Mouse (Mus musculus) megakaryocyte, embryonic 14.5 days (primary cell): ENCODE data around the gene Cdc42bpg.

Experiments
- FLI1 ChIP-seq: IDR thresholded peaks from 2 replicates; pipeline ENCODE4 v1.6.1; 2012; ENCODE audit warnings: low read length, inconsistent platforms, mixed read lengths
- GATA1 ChIP-seq: IDR thresholded peaks from 3 replicates; pipeline ENCODE4 v1.6.1; 2012; ENCODE audit warnings: mixed read lengths, low read length, inconsistent platforms, borderline replicate concordance

DNA sequence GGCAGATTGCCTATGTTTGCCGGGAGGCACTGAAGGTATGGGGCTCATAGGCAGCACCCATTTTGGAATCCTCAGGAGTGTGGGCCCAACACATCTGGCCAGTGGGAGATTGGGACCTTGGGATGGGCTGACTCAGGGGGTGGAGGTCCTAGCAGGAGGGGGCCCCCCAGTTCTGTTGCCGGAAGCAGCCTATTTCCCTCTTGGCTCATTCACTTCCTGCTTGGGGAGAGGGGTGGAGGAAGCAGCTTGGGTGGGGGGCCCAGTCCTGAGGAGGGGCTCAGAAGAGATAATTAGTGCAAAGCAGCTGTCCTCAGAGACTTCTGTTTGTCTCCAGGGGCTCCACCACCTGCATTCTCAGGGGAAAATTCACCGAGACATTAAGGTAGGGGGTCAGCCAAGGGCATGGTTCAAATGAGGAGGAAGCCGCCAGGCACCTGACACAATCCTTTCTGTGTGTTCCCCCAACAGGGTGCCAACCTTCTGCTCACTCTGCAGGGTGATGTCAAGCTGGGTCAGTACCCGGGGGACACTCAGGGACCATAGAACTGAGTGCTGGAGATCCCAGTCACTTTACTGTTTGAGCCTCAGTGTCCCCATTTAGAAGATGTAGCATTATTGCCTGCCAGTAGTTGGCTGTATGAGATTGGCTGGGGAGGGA, 36.1 kb downstream of the Cdc42bpg start:
- TF ChIP-seq GATA1, result no peak
- TF ChIP-seq FLI1, result no peak
